Mouse (Mus musculus) lung, postnatal 0 days (tissue): Measurements from ENCODE around the gene Pkmyt1.

Experiments
- CTCF ChIP-seq: IDR thresholded peaks from 2 replicates; pipeline ENCODE4 v1.5.1; 2016; ENCODE audit warnings: antibody characterized with exemption, mild to moderate bottlenecking
- EP300 ChIP-seq: IDR thresholded peaks from 2 replicates; pipeline ENCODE4 v1.6.1; 2016; ENCODE audit warnings: antibody characterized with exemption, mild to moderate bottlenecking, control low read depth

DNA sequence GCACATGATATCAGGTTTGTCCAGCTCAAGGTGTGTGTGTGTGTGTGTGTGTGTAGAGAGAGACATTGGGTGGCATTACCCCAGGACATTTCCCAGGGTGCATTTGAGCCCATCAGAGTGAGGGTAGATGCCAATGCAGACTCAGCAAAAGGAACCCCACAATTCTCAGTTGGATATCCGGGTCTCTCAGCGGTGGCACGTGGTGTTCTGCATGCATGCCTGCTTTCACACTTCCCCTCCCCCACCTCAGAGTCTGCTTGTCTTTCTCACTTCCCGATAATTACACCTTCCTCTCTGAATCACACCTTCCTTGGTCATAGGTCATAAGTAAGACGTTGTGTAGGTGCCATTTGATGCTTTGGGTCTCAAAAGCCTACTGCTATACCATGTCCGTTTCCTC, 21.9 kb downstream of the Pkmyt1 start:
- no peak for TF ChIP-seq CTCF
- no peak for TF ChIP-seq EP300
